Mouse (Mus musculus) cortical plate, adult 2 months (tissue): ENCODE results near the gene Cacna2d3. TPM values are rescaled to one million over a fixed set of nuclear protein-coding genes. Genes with fewer than 3 reads are reported as not detected.

Experiments
- H3K27ac ChIP-seq: fragments of 200-500 bp; 2 replicates; pipeline ENCODE4 v1.5.1; 2012; ENCODE audit warnings: low read length, control low read depth, inconsistent platforms; ENCODE audit not compliant: insufficient read depth
- H3K4me1 ChIP-seq: fragments of 200-500 bp; 2 replicates; pipeline ENCODE4 v1.6.1; 2011; ENCODE audit warnings: low read length; ENCODE audit not compliant: control insufficient read depth, insufficient read depth
- H3K4me3 ChIP-seq: fragments of 200-500 bp; 2 replicates; pipeline ENCODE4 v1.5.1; 2011; ENCODE audit warnings: mild to moderate bottlenecking, low read length, control low read depth; ENCODE audit not compliant: insufficient read depth
- CTCF ChIP-seq: fragments of 200-500 bp; IDR thresholded peaks from 2 replicates; pipeline ENCODE4 v1.5.1; 2011; ENCODE audit warnings: mild to moderate bottlenecking, control low read depth, low read length; ENCODE audit not compliant: insufficient read depth; ENCODE audit errors: extremely low read depth
- POLR2A ChIP-seq: fragments of 200-500 bp; IDR thresholded peaks from 2 replicates; pipeline ENCODE4 v1.6.1; 2011; ENCODE audit warnings: mild to moderate bottlenecking, low read length, control low read depth; ENCODE audit not compliant: insufficient read depth; ENCODE audit errors: extremely low read depth
- polyA plus RNA-seq: library from polyadenylated mRNA; depleted of rRNA; stranded (reverse); fragments of >200 nt; gene quantifications from 2 replicates; pipeline ENCODE4 v1.2.3, GENCODE M21; 2012; rRNA removed

Cacna2d3 gene
- polyA plus RNA-seq, 1 experiment = 75.4 TPM

GRCm38 (mm10) chr14:28892530-28892929 is 829.1 kb downstream of the Cacna2d3 start:
- no peak overlapping the region for H3K4me3 ChIP-seq
- H3K4me1 ChIP-seq = no peaks in the 10 kb centered on the region
- no peak for TF ChIP-seq POLR2A
- H3K27ac ChIP-seq = no peak overlapping the region

- H3K27ac ChIP-seq = no peak overlapping the region
Measured at GRCm38 (mm10) chr14:28887373-28887772, 834.3 kb downstream of the Cacna2d3 start.

GRCm38 (mm10) chr14:28886661-28887060 is 835.0 kb downstream of the Cacna2d3 start:
- Histone ChIP-seq H3K27ac (no peak overlapping the region), H3K4me3 (no peak overlapping the region), H3K4me1 (no peaks in the 10 kb centered on the region)
- no peak for TF ChIP-seq POLR2A
- no peak for TF ChIP-seq CTCF

More at GRCm38 (mm10) chr14:28887373-28887772, 834.3 kb downstream of the Cacna2d3 start:
- no peak overlapping the region for H3K4me3 ChIP-seq
- no peak for TF ChIP-seq POLR2A
- no peak for TF ChIP-seq CTCF
- H3K4me1 ChIP-seq = no peaks in the 10 kb centered on the region

DNA sequence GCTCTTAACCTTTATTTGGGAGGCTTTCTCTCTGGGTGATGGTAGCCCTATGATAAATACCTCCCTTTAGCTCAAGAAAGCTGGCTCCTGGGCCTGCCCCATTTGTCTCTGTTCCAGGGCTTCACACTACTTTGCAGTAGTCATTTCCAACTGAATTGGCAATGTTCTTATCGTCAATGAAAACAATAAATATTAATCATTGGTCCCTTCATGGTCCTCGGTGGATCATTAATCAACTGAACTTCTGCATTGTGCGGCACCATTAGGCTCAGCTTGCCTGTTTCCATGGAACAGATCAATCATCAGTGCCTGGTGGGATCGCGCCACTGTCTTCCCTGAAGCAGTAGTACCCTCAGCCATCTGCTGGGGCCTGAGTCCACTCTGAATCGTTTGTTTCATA is 850.7 kb downstream of the Cacna2d3 start:
- no peak for TF ChIP-seq POLR2A
- TF ChIP-seq CTCF = no peak
- no peak overlapping the region for H3K4me3 ChIP-seq
- no peaks in the 10 kb centered on the region for H3K4me1 ChIP-seq
- no peak overlapping the region for H3K27ac ChIP-seq

- no peaks in the 10 kb centered on the region for H3K4me1 ChIP-seq
- TF ChIP-seq CTCF (no peak), POLR2A (no peak)
- no peak overlapping the region for H3K4me3 ChIP-seq
- H3K27ac ChIP-seq = no peak overlapping the region
Measured at GRCm38 (mm10) chr14:28870382-28870781, 851.3 kb downstream of the Cacna2d3 start.

GRCm38 (mm10) chr14:28864925-28865324 is 856.7 kb downstream of the Cacna2d3 start:
- Histone ChIP-seq H3K4me3 (no peak overlapping the region), H3K27ac (no peak overlapping the region), H3K4me1 (no peaks in the 10 kb centered on the region)
- TF ChIP-seq CTCF (no peak), POLR2A (no peak)

DNA sequence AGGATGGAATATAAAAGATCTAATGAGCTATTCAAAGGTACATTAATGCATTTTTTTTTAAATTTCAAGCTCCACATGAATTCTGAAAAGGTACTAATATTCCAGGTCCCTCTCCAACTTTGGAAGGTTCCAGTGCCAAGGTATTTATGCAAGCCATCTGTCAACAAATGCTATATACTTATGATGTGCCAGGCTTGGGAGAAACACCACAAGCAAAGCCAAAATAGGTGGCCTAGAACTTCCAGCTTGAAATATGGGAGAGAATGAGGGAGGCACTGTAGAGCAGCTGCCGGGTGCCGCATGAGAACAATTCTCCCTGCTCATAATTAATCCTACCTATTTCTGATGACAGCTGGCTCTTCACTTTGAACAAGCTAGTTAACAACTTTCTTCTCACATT is 860.5 kb downstream of the Cacna2d3 start:
- TF ChIP-seq CTCF (no peak), POLR2A (no peak)
- Histone ChIP-seq H3K4me3 (no peak overlapping the region), H3K4me1 (no peaks in the 10 kb centered on the region), H3K27ac (no peak overlapping the region)

Other genes starting within 250 kb of the Cacna2d3 start
- 184 and 206 TPM in 2 replicates for gene Selenok, start 246.4 kb upstream of the Cacna2d3 start, polyA plus RNA-seq